Mouse (Mus musculus) cerebellum, postnatal 36 days (tissue): Measurements from ENCODE around the gene Akap3.
A peak's percentile ranks its signal among the peaks of the same experiment; 100 is the strongest.

Source experiments
- DNase-seq, 2 experiments: peaks; one replicate each; pipeline ENCODE4 v3.0.0; 2021 to 2022; ENCODE audit warnings: mixed read lengths in 2 of 2

Akap3 gene

GRCm38 (mm10) chr6:126852881-126853280, at the start of gene Akap3:
Gene Akap3 (plus strand): TSS chr6:126853098.
- DNase-seq: no peak

GRCm38 (mm10) chr6:126806783-126807182, 46.1 kb upstream of the Akap3 start:
- no peak for DNase-seq

- no peak for DNase-seq
Observed at GRCm38 (mm10) chr6:126808134-126808533, 44.8 kb upstream of the Akap3 start.

GRCm38 (mm10) chr6:126808561-126808960, 44.3 kb upstream of the Akap3 start:
- DNase-seq: no peak

GRCm38 (mm10) chr6:126811481-126811880, 41.4 kb upstream of the Akap3 start:
- no peak for DNase-seq

- no peak for DNase-seq
Observed at GRCm38 (mm10) chr6:126815206-126815750, 37.6 kb upstream of the Akap3 start.

- no peak for DNase-seq
Observed at GRCm38 (mm10) chr6:126816338-126816737, 36.6 kb upstream of the Akap3 start.

GRCm38 (mm10) chr6:126823087-126823486, 29.8 kb upstream of the Akap3 start:
- no peak for DNase-seq

GRCm38 (mm10) chr6:126836628-126837027, 16.3 kb upstream of the Akap3 start:
- DNase-seq: no peak

GRCm38 (mm10) chr6:126848712-126849704, 3.9 kb upstream of the Akap3 start, which contains the start of gene Ndufa9:
Gene Ndufa9 (minus strand): TSS chr6:126849136.
- DNase-seq: peak; percentile 95 to 99

- no peak for DNase-seq
Observed at GRCm38 (mm10) chr6:126877118-126877517, 24.2 kb downstream of the Akap3 start.

GRCm38 (mm10) chr6:126907378-126907777, 54.5 kb downstream of the Akap3 start:
- no peak for DNase-seq

- DNase-seq: no peak
Observed at GRCm38 (mm10) chr6:126907876-126908275, 55.0 kb downstream of the Akap3 start.

- DNase-seq: no peak
Observed at GRCm38 (mm10) chr6:126910727-126911126, 57.8 kb downstream of the Akap3 start.

GRCm38 (mm10) chr6:126914928-126915327, 62.0 kb downstream of the Akap3 start:
- DNase-seq: no peak

- DNase-seq: no peak
Observed at GRCm38 (mm10) chr6:126921111-126921881, 68.4 kb downstream of the Akap3 start, which contains the start of gene Dyrk4. Gene Dyrk4 (minus strand): TSS chr6:126921839.
